Mouse (Mus musculus) monocyte, adult 5-6 weeks (primary cell): ENCODE data around the gene Cox6a1. TPM values are rescaled to one million over a fixed set of nuclear protein-coding genes. Genes with fewer than 3 reads are reported as not detected.

ENCODE experiments used
- ATAC-seq: fragments of 153-309, 156-312 bp; replicated peaks from 2 replicates; pipeline ENCODE4 v1.8.0; 2017; ENCODE audit warnings: mild to moderate bottlenecking; ENCODE audit not compliant: low TSS enrichment, insufficient number of reproducible peaks, severe bottlenecking, poor library complexity, low FRiP score
- total RNA-seq: library from RNA; stranded (forward); fragments of 200-1000, 200-491, 200-594 nt; gene quantifications from 3 replicates; pipeline ENCODE4 v1.2.3, GENCODE M21; 2017

Cox6a1 gene
- total RNA-seq, 1 experiment from 2014 or later: 64.1 TPM

GRCm38 (mm10) chr5:115358872-115359271 lies 10.1 kb upstream of the Cox6a1 start:
- peak; percentile 90 for ATAC-seq

GRCm38 (mm10) chr5:115355070-115355469 lies 6.3 kb upstream of the Cox6a1 start:
- no peak for ATAC-seq

- ATAC-seq: no peak
Measured at GRCm38 (mm10) chr5:115351348-115351747, 2.6 kb upstream of the Cox6a1 start.

GRCm38 (mm10) chr5:115349225-115349555 lies 409 bp upstream of the Cox6a1 start:
- ATAC-seq: no peak

GRCm38 (mm10) chr5:115347564-115347963 lies 1.2 kb downstream of the Cox6a1 start:
- ATAC-seq: peak; percentile 61

GRCm38 (mm10) chr5:115341314-115342165 lies 7.2 kb downstream of the Cox6a1 start:
- ATAC-seq: no peak

- ATAC-seq: peak; percentile 95
Measured at GRCm38 (mm10) chr5:115340577-115341313, 8.0 kb downstream of the Cox6a1 start, which contains the start of the genes Gatc and Triap1. Gene Gatc, minus strand, starts transcription at chr5:115341178. Gene Triap1, plus strand, starts transcription at chr5:115341225.

GRCm38 (mm10) chr5:115340007-115340406 lies 8.8 kb downstream of the Cox6a1 start:
- no peak for ATAC-seq

GRCm38 (mm10) chr5:115333626-115334025 lies 15.2 kb downstream of the Cox6a1 start:
- peak; percentile 71 for ATAC-seq

- ATAC-seq: no peak
Measured at GRCm38 (mm10) chr5:115330955-115331354, 17.8 kb downstream of the Cox6a1 start.

GRCm38 (mm10) chr5:115327610-115328548 lies 20.9 kb downstream of the Cox6a1 start:
- no peak for ATAC-seq

- peak; percentile 91 for ATAC-seq
Measured at GRCm38 (mm10) chr5:115326875-115327609, 21.7 kb downstream of the Cox6a1 start, which contains the start of gene Srsf9. Gene Srsf9, plus strand, starts transcription at chr5:115327177.

GRCm38 (mm10) chr5:115326256-115326831 lies 22.4 kb downstream of the Cox6a1 start:
- ATAC-seq: 0 out of 2 replicates have a peak, but pooled peaks have one; percentile 24

- peak; percentile 76 for ATAC-seq
Measured at GRCm38 (mm10) chr5:115319004-115319940, 29.5 kb downstream of the Cox6a1 start.

- ATAC-seq: no peak
Measured at GRCm38 (mm10) chr5:115317645-115318328, 31.0 kb downstream of the Cox6a1 start.

GRCm38 (mm10) chr5:115316968-115317644 lies 31.7 kb downstream of the Cox6a1 start:
- no peak for ATAC-seq
